Mouse (Mus musculus): ENCODE measurements around the gene Stoml1.

- TF ChIP-seq EP300 (IDR thresholded peaks at IDR 0.05; ENCODE audit: low read length) (no peak), POLR2A (IDR thresholded peaks at IDR 0.05; ENCODE audit: low read depth, low read length) (no peak), SIN3A (IDR thresholded peaks at IDR 0.05; ENCODE audit: low read length) (no peak), MAZ (IDR thresholded peaks at IDR 0.05; ENCODE audit: low read depth, low read length) (no peak), E2F4 (IDR thresholded peaks at IDR 0.05; ENCODE audit: insufficient replicate concordance, low read depth, low read length) (no peak), POLR2AphosphoS2 (IDR thresholded peaks at IDR 0.05; ENCODE audit: low read depth, low read length) (no peak), TBP (conservative IDR thresholded peaks at IDR 0.05; ENCODE audit: low read depth, low read length) (no peak)
These were observed 30.5 kb downstream of the Stoml1 start for GRCm38 (mm10) chr9:58283431-58283830.
